Comparison of ENCODE assay signal across 34 mouse cellular contexts in the genomic region with DNA sequence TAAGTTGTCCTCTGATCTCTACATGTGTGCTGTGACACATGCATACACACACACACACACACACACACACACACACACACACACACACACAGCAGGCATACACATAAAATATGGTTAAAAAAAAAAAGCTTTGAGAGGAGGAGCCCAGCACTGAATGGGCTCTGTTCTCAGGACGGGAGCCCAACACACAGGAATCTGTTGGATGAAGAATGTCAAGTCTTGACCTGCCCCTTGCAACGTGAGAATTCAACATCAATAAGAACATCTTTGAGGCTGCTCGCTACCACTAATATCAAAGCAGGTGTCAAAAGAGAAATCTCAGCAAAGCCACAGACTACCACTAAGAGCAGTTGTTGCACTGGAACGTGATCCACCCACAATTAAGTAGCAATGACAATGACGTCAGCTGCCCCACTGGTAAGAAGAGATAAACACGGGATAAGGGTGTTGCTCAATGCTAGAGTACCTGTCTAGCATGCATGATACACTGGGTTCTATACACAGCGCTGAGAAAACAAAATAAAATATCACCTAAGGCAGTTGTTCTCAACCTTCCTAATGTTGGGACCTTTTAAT. TPM values are rescaled to one million over a fixed set of nuclear protein-coding genes. Genes with fewer than 3 reads are reported as not detected.
A peak's percentile ranks its signal among the peaks of the same experiment; 100 is the strongest.
DNase-seq lines count a peak whose midpoint lies in the region; ATAC-seq and TF ChIP-seq lines count a peak whose summit lies in the region.
"Had no signal": no experiment of that assay in that cellular context is flagged by ENCODE, and none has a peak within 500 bp of the region (broad histone marks: within the 10 kb centered on the region; RNA-seq: fewer than 3 reads in every experiment).

No protein-coding gene starts in this region.

- no peak for TF ChIP-seq RAD21 in MEL (IDR thresholded peaks at IDR 0.05; ENCODE audit: low read depth, low read length)

- TF ChIP-seq EP300 in MEL (IDR thresholded peaks at IDR 0.05; ENCODE audit: low read depth in 1 of 2, low read length in 2 of 2) = no peak

- H3K4me1 ChIP-seq in heart, embryonic 10.5 days = peaks cover 41% of the 10 kb centered on the region
- H3K4me1 ChIP-seq in MEL (ENCODE audit: control insufficient read depth in 1 of 2, insufficient read depth in 2 of 2, low read length in 2 of 2) = no peaks in the 10 kb centered on the region
- no peaks in the 10 kb centered on the region for H3K4me1 ChIP-seq in intestine, embryonic 16.5 days (ENCODE audit: control insufficient read depth, insufficient read depth, low read length)
- H3K4me1 ChIP-seq: forebrain, embryonic 12.5 days; forebrain, embryonic 15.5 days; hindbrain, embryonic 15.5 days had no signal

- H3K9ac ChIP-seq in MEL (ENCODE audit: control insufficient read depth, low read depth, low read length, poor library complexity, severe bottlenecking) = no peak overlapping the region
- H3K9ac ChIP-seq in intestine, embryonic 16.5 days (ENCODE audit: low read depth, low read length) = no peak overlapping the region
- H3K9ac ChIP-seq: embryonic facial prominence, embryonic 12.5 days; forebrain, embryonic 12.5 days; forebrain, embryonic 15.5 days; heart, embryonic 12.5 days; heart, embryonic 15.5 days; hindbrain, embryonic 15.5 days had no signal

- H3K4me3 ChIP-seq in heart, embryonic 10.5 days = no peak overlapping the region
- no peak overlapping the region for H3K4me3 ChIP-seq in MEL (ENCODE audit: control insufficient read depth in 1 of 2, insufficient read depth in 1 of 2, low read depth in 2 of 2, low read length in 2 of 2)
- H3K4me3 ChIP-seq in intestine, embryonic 16.5 days (ENCODE audit: low read length) = no peak overlapping the region
- H3K4me3 ChIP-seq in layer of hippocampus, adult 2 months = no peak overlapping the region
- H3K4me3 ChIP-seq: embryonic facial prominence, embryonic 12.5 days; erythroblast, embryonic 14.5 days; forebrain, embryonic 12.5 days; forebrain, embryonic 15.5 days; heart, embryonic 12.5 days; heart, embryonic 15.5 days; hindbrain, embryonic 15.5 days had no signal

- no peaks in the 10 kb centered on the region for H3K36me3 ChIP-seq in heart, embryonic 10.5 days
- H3K36me3 ChIP-seq in MEL (ENCODE audit: control insufficient read depth in 1 of 2, insufficient read depth in 2 of 2, low read length in 2 of 2) = no peaks in the 10 kb centered on the region
- H3K36me3 ChIP-seq in intestine, embryonic 16.5 days (ENCODE audit: control insufficient read depth, insufficient read depth, low read length) = no peaks in the 10 kb centered on the region
- H3K36me3 ChIP-seq: embryonic facial prominence, embryonic 12.5 days; forebrain, embryonic 12.5 days; forebrain, embryonic 15.5 days; heart, embryonic 12.5 days; heart, embryonic 15.5 days; hindbrain, embryonic 15.5 days had no signal

- DNase-seq in heart, embryonic 10.5 days (ENCODE audit: low spot score) = peak; percentile 61
- no peak for DNase-seq in heart, postnatal 10 days
- DNase-seq in MEL (ENCODE audit: low read depth, low spot score) = no peak
- DNase-seq in layer of hippocampus, adult 2 months (ENCODE audit: low spot score in 2 of 2) = no peak
- DNase-seq: adrenal gland, adult 8-10 months; adrenal gland, postnatal 25 days; B cell, adult 2 months; cerebellum, adult 11-12 months; cerebellum, adult 8-10 months; cerebellum, postnatal 10 days; cerebellum, postnatal 36 days; embryo, embryonic 11 days; gastrocnemius, postnatal 10 days; gastrocnemius, postnatal 36 days; heart, adult 11 months; heart, postnatal 14 days; heart, postnatal 4 days; kidney, adult 2 months had no signal

- intact Hi-C loops in heart, postnatal 10 days (cut with DNase I) = no loop called here

- 76% methylated on average over 7 of the region's 7 CpGs for WGBS in heart, embryonic 10.5 days
- 71% methylated on average over 7 of the region's 7 CpGs for WGBS in intestine, embryonic 16.5 days

- no peaks in the 10 kb centered on the region for H3K9me3 ChIP-seq in heart, embryonic 10.5 days
- no peaks in the 10 kb centered on the region for H3K9me3 ChIP-seq in MEL (replicated peaks; ENCODE audit: insufficient read depth, low read length)
- H3K9me3 ChIP-seq in intestine, embryonic 16.5 days (ENCODE audit: control insufficient read depth, low read length) = no peaks in the 10 kb centered on the region
- H3K9me3 ChIP-seq: embryonic facial prominence, embryonic 12.5 days; forebrain, embryonic 12.5 days; forebrain, embryonic 15.5 days; heart, embryonic 12.5 days; heart, embryonic 15.5 days; hindbrain, embryonic 15.5 days had no signal

- TF ChIP-seq POLR2A in MEL (IDR thresholded peaks at IDR 0.05; ENCODE audit: control insufficient read depth in 1 of 2, insufficient read depth in 1 of 2, low read depth in 1 of 2, low read length in 2 of 2, poor library complexity in 1 of 2) = no peak

- peak; percentile 66 for ATAC-seq in intestine, embryonic 16.5 days
- ATAC-seq in megakaryocyte, adult 5-6 weeks (ENCODE audit: poor library complexity, severe bottlenecking) = no peak
- ATAC-seq: activated CD4-positive, CD25-positive, alpha-beta regulatory T cell, adult 4 months; CD4-positive, CD25-positive, alpha-beta regulatory T cell, adult 4 months; forebrain, embryonic 15.5 days had no signal

- no peak for TF ChIP-seq CTCF in MEL (IDR thresholded peaks at IDR 0.05 in 2 of 3, conservative IDR thresholded peaks at IDR 0.05 in 1 of 3; ENCODE audit: control insufficient read depth in 1 of 3, insufficient read depth in 1 of 3, low read depth in 2 of 3, low read length in 3 of 3, poor library complexity in 1 of 3, severe bottlenecking in 1 of 3)
- TF ChIP-seq CTCF in layer of hippocampus, adult 2 months (conservative IDR thresholded peaks at IDR 0.05) = no peak

- no peak overlapping the region for H3K4me2 ChIP-seq in intestine, embryonic 16.5 days (ENCODE audit: low read depth, low read length)
- H3K4me2 ChIP-seq: embryonic facial prominence, embryonic 12.5 days; forebrain, embryonic 12.5 days; forebrain, embryonic 15.5 days; heart, embryonic 12.5 days; heart, embryonic 15.5 days; hindbrain, embryonic 15.5 days had no signal

- no peaks in the 10 kb centered on the region for H3K27me3 ChIP-seq in heart, embryonic 10.5 days (ENCODE audit: insufficient read depth, poor library complexity, severe bottlenecking)
- peaks cover 10 to 20% of the 10 kb centered on the region in 2 experiments for H3K27me3 ChIP-seq in MEL (ENCODE audit: control insufficient read depth in 1 of 2, insufficient read depth in 2 of 2, low read length in 2 of 2)
- H3K27me3 ChIP-seq in intestine, embryonic 16.5 days (replicated peaks; ENCODE audit: control insufficient read depth, insufficient read depth, low read length) = no peaks in the 10 kb centered on the region
- H3K27me3 ChIP-seq: embryonic facial prominence, embryonic 12.5 days; forebrain, embryonic 12.5 days; forebrain, embryonic 15.5 days; heart, embryonic 12.5 days; heart, embryonic 15.5 days; hindbrain, embryonic 15.5 days had no signal

- no peak overlapping the region for H3K27ac ChIP-seq in heart, embryonic 10.5 days
- H3K27ac ChIP-seq in MEL (ENCODE audit: control insufficient read depth, low read depth, low read length) = no peak overlapping the region
- no peak overlapping the region for H3K27ac ChIP-seq in intestine, embryonic 16.5 days (ENCODE audit: low read length)
- H3K27ac ChIP-seq in layer of hippocampus, adult 2 months = no peak overlapping the region
- H3K27ac ChIP-seq: embryonic facial prominence, embryonic 12.5 days; forebrain, embryonic 12.5 days; forebrain, embryonic 15.5 days; heart, embryonic 15.5 days; hindbrain, embryonic 15.5 days had no signal

- H3K79me2 ChIP-seq in MEL (ENCODE audit: control insufficient read depth, insufficient read depth, low read length, poor library complexity) = no peaks in the 10 kb centered on the region

TF ChIP-seq in MEL, 35 proteins besides CTCF, POLR2A, EP300 and RAD21:
- 0 out of 2 replicates have a peak, but pooled peaks have one; percentile 15 for TF ChIP-seq BHLHE40 (IDR thresholded peaks at IDR 0.05; ENCODE audit: borderline replicate concordance, low read depth, low read length)
- TF ChIP-seq GATA1 (IDR thresholded peaks at IDR 0.05; ENCODE audit: low read depth, low read length) = no peak
- TF ChIP-seq MAFK (IDR thresholded peaks at IDR 0.05; ENCODE audit: borderline replicate concordance, low read depth, low read length) = no peak
- TF ChIP-seq JUND (IDR thresholded peaks at IDR 0.05; ENCODE audit: low read depth, low read length) = no peak
TF ChIP-seq in MEL: peak in this region for 1.

RNA-seq across cellular contexts. Expression of gene D330020A13Rik, which starts 17.2 kb away (rescaled TPM):
- 0.27 TPM in 1 of 2 replicates, not detected in the other for polyA plus RNA-seq in heart, embryonic 10.5 days (2016; fragmentation: Nextera tagmentation; extraction: Ambion mirVana)
- total RNA-seq in heart, postnatal 10 days (2021) = not detected
- total RNA-seq in MEL (2012; rRNA removed) = not detected in 2 replicates
- not detected for polyA plus RNA-seq in MEL (2012; ENCODE audit: insufficient read depth in 1 of 2, insufficient read length in 2 of 2, low read depth in 1 of 2, low replicate concordance in 2 of 2, missing spikeins in 1 of 2)
- polyA plus RNA-seq in intestine, embryonic 16.5 days (2015; fragmentation: Nextera tagmentation; extraction: Ambion mirVana) = 0.23 and 0.43 TPM in 2 replicates
- total RNA-seq in megakaryocyte, adult 5-6 weeks (2015) = not detected in 2 replicates
- total RNA-seq in megakaryocyte, adult 5-6 weeks (2017) = not detected in 2 replicates
- total RNA-seq in layer of hippocampus, adult 2 months (2021) = not detected
- total RNA-seq: gastrocnemius, adult 18-20 months; gastrocnemius, postnatal 36 days; heart, adult 8-10 months; heart, postnatal 14 days; heart, postnatal 4 days had no signal
- polyA plus RNA-seq: activated CD4-positive, CD25-positive, alpha-beta regulatory T cell, adult 4 months; CD4-positive, CD25-positive, alpha-beta regulatory T cell, adult 4 months; cortical plate, adult 2 months; erythroblast, embryonic 14.5 days; forebrain, embryonic 12.5 days; forebrain, embryonic 15.5 days; intestine, embryonic 14.5 days had no signal

RNA-seq across cellular contexts. Expression of gene B4galnt3, which starts 17.4 kb away (rescaled TPM):
- polyA plus RNA-seq in heart, embryonic 10.5 days (2016; fragmentation: Nextera tagmentation; extraction: Ambion mirVana) = 0.40 and 0.79 TPM in 2 replicates
- under 1 TPM; 0.25 to 0.67 TPM for total RNA-seq in heart, postnatal 10 days (2021)
- total RNA-seq in MEL (2012; rRNA removed) = 0.78 and 1.5 TPM in 2 replicates
- 1 to 10 TPM in 1 of 2 experiments, not detected in 1; 1.3 TPM for polyA plus RNA-seq in MEL (2012; ENCODE audit: insufficient read depth in 1 of 2, insufficient read length in 2 of 2, low read depth in 1 of 2, low replicate concordance in 2 of 2, missing spikeins in 1 of 2)
- 1.1 and 1.3 TPM in 2 replicates for polyA plus RNA-seq in intestine, embryonic 16.5 days (2015; fragmentation: Nextera tagmentation; extraction: Ambion mirVana)
- not detected in 2 replicates for total RNA-seq in megakaryocyte, adult 5-6 weeks (2015)
- not detected in 2 replicates for total RNA-seq in megakaryocyte, adult 5-6 weeks (2017)
- total RNA-seq in layer of hippocampus, adult 2 months (2021) = under 1 TPM; 0.15 to 0.67 TPM
- polyA plus RNA-seq: CD4-positive, CD25-positive, alpha-beta regulatory T cell, adult 4 months; hindbrain, embryonic 11.5 days had no signal
